Mouse (Mus musculus) limb, embryonic 11.5 days (tissue): ENCODE data around the gene Nanog. TPM values are rescaled to one million over a fixed set of nuclear protein-coding genes. Genes with fewer than 3 reads are reported as not detected.

ENCODE experiments used
- ATAC-seq: fragments of 200-750 bp; cut with Nextera tagmentation; 2 replicates; pipeline ENCODE4 v1.8.0; 2017; ENCODE audit warnings: low read depth; ENCODE audit not compliant: insufficient number of reproducible peaks, low FRiP score, low TSS enrichment
- DNase-seq: peaks from one replicate; pipeline ENCODE4 v3.0.0-alpha.2; 2015; ENCODE audit warnings: low spot score
- H3K27ac ChIP-seq: fragments of 300-500 bp; sonication (generic); replicated peaks from 2 replicates; pipeline ENCODE4 v1.5.1; 2014; ENCODE audit warnings: low read depth, mild to moderate bottlenecking, low read length
- H3K27me3 ChIP-seq: fragments of 300-500 bp; sonication (generic); 2 replicates; pipeline ENCODE4 v1.6.1; 2014; ENCODE audit warnings: mild to moderate bottlenecking, low read length, mixed read lengths; ENCODE audit not compliant: control insufficient read depth, insufficient read depth
- H3K36me3 ChIP-seq: fragments of 300-500 bp; sonication (generic); 2 replicates; pipeline ENCODE4 v1.6.1; 2014; ENCODE audit warnings: mild to moderate bottlenecking, low read length, moderate library complexity, mixed read lengths; ENCODE audit not compliant: control insufficient read depth, insufficient read depth
- H3K4me1 ChIP-seq: fragments of 300-500 bp; sonication (generic); 2 replicates; pipeline ENCODE4 v1.6.1; 2014; ENCODE audit warnings: low read length, mixed read lengths; ENCODE audit not compliant: control insufficient read depth, insufficient read depth
- H3K4me2 ChIP-seq: fragments of 300-500 bp; sonication (generic); 2 replicates; pipeline ENCODE4 v1.6.1; 2014; ENCODE audit warnings: low read depth, mild to moderate bottlenecking, moderate library complexity; ENCODE audit not compliant: severe bottlenecking
- H3K4me3 ChIP-seq: fragments of 300-500 bp; sonication (generic); 2 replicates; pipeline ENCODE4 v1.5.1; 2014; ENCODE audit warnings: low read depth, low read length
- H3K9ac ChIP-seq: fragments of 300-500 bp; sonication (generic); 2 replicates; pipeline ENCODE4 v1.6.1; 2014; ENCODE audit warnings: mild to moderate bottlenecking, low read length
- H3K9me3 ChIP-seq: fragments of 300-500 bp; sonication (generic); 2 replicates; pipeline ENCODE4 v1.6.1; 2016; ENCODE audit warnings: low read length; ENCODE audit not compliant: control insufficient read depth
- WGBS: fragments of 180-500 bp; shearing (Covaris S2); extraction: QIAGEN DNeasy Blood & Tissue Kit; methylation state at CpG from one replicate; pipeline ENCODE4 v1.1.7; 2014; 5-methylcytosine and 5-hydroxymethylcytosine counted together
- polyA plus RNA-seq: library from polyadenylated mRNA; unstranded; fragments of >200 nt; fragmentation: Nextera tagmentation; extraction: Ambion mirVana; gene quantifications from 2 replicates; pipeline ENCODE4 v1.2.1, GENCODE M21; 2014

Nanog gene
- polyA plus RNA-seq, 1 experiment from 2014 or later, result 0.07 TPM

GRCm38 (mm10) chr6:122668823-122669222 is 38.5 kb upstream of the Nanog start:
- DNase-seq, result no peak
- ATAC-seq, result peak; percentile 52; the same call in 1 of the 2 replicates
- H3K4me1 ChIP-seq, result no peaks in the 10 kb centered on the region
- WGBS, result 87% methylated on average over 5 of the region's 5 CpGs
- H3K27ac ChIP-seq, result no peak overlapping the region
- H3K4me2 ChIP-seq, result no peak overlapping the region
- H3K9me3 ChIP-seq, result no peaks in the 10 kb centered on the region
- no peak overlapping the region for H3K4me3 ChIP-seq
- no peak overlapping the region for H3K9ac ChIP-seq
- no peaks in the 10 kb centered on the region for H3K27me3 ChIP-seq
- no peaks in the 10 kb centered on the region for H3K36me3 ChIP-seq

GRCm38 (mm10) chr6:122669406-122670200 is 37.7 kb upstream of the Nanog start:
- no peaks in the 10 kb centered on the region for H3K4me1 ChIP-seq
- peak overlapping the region; percentile 27 for H3K4me3 ChIP-seq
- peak overlapping the region; percentile 49; the same call in 1 of the 2 replicates for H3K4me2 ChIP-seq
- DNase-seq (peak; percentile 99), ATAC-seq (peak; percentile 83)
- 10% methylated on average over 19 of the region's 19 CpGs for WGBS
- no peaks in the 10 kb centered on the region for H3K36me3 ChIP-seq
- no peaks in the 10 kb centered on the region for H3K9me3 ChIP-seq
- H3K9ac ChIP-seq, result peak overlapping the region; percentile 37; the same call in 1 of the 2 replicates
- no peaks in the 10 kb centered on the region for H3K27me3 ChIP-seq
- no peak overlapping the region for H3K27ac ChIP-seq

GRCm38 (mm10) chr6:122670201-122670551 is 37.1 kb upstream of the Nanog start:
- Histone ChIP-seq H3K4me2 (peak overlapping the region; percentile 49; the same call in 1 of the 2 replicates), H3K27me3 (no peaks in the 10 kb centered on the region), H3K27ac (no peak overlapping the region), H3K36me3 (no peaks in the 10 kb centered on the region), H3K9me3 (no peaks in the 10 kb centered on the region), H3K4me3 (no peak overlapping the region; the same call in 1 of the 2 replicates), H3K4me1 (no peaks in the 10 kb centered on the region), H3K9ac (peak overlapping the region; percentile 13; the same call in 1 of the 2 replicates)
- peak; percentile 44 for DNase-seq
- WGBS, result 32% methylated on average over 10 of the region's 10 CpGs
- ATAC-seq, result no peak

- H3K4me1 ChIP-seq, result no peaks in the 10 kb centered on the region
Measured at GRCm38 (mm10) chr6:122670841-122671240, 36.4 kb upstream of the Nanog start.

GRCm38 (mm10) chr6:122672746-122673145 is 34.5 kb upstream of the Nanog start:
- Histone ChIP-seq H3K9me3 (no peaks in the 10 kb centered on the region), H3K4me1 (no peaks in the 10 kb centered on the region), H3K4me2 (no peak overlapping the region), H3K27ac (no peak overlapping the region), H3K4me3 (no peak overlapping the region), H3K36me3 (no peaks in the 10 kb centered on the region), H3K9ac (no peak overlapping the region), H3K27me3 (no peaks in the 10 kb centered on the region)
- DNase-seq, result no peak
- ATAC-seq, result no peak
- 66% methylated on average over 8 of the region's 8 CpGs for WGBS

More at GRCm38 (mm10) chr6:122670841-122671240, 36.4 kb upstream of the Nanog start:
- H3K27ac ChIP-seq, result no peak overlapping the region
- H3K4me2 ChIP-seq, result no peak overlapping the region
- H3K9me3 ChIP-seq, result no peaks in the 10 kb centered on the region
- no peaks in the 10 kb centered on the region for H3K36me3 ChIP-seq
- H3K9ac ChIP-seq, result no peak overlapping the region
- H3K27me3 ChIP-seq, result no peaks in the 10 kb centered on the region
- ATAC-seq (no peak), DNase-seq (no peak)
- WGBS, result 93% methylated on average over 4 of the region's 4 CpGs
- no peak overlapping the region for H3K4me3 ChIP-seq

GRCm38 (mm10) chr6:122682646-122683045 is 24.6 kb upstream of the Nanog start:
- H3K27ac ChIP-seq, result no peak overlapping the region
- ATAC-seq, result no peak
- no peaks in the 10 kb centered on the region for H3K9me3 ChIP-seq
- no peak overlapping the region for H3K4me2 ChIP-seq
- H3K27me3 ChIP-seq, result no peaks in the 10 kb centered on the region
- no peak overlapping the region for H3K4me3 ChIP-seq
- no peaks in the 10 kb centered on the region for H3K4me1 ChIP-seq
- DNase-seq, result no peak
- H3K36me3 ChIP-seq, result no peaks in the 10 kb centered on the region
- H3K9ac ChIP-seq, result no peak overlapping the region
- 92% methylated on average over 3 of the region's 3 CpGs for WGBS

GRCm38 (mm10) chr6:122686709-122687108 is 20.6 kb upstream of the Nanog start:
- ATAC-seq, result no peak

GRCm38 (mm10) chr6:122689411-122690055 is 17.8 kb upstream of the Nanog start:
- DNase-seq (no peak), ATAC-seq (no peak)
- H3K36me3 ChIP-seq, result no peaks in the 10 kb centered on the region
- H3K4me2 ChIP-seq, result no peak overlapping the region
- H3K27me3 ChIP-seq, result no peaks in the 10 kb centered on the region
- H3K27ac ChIP-seq, result no peak overlapping the region
- no peaks in the 10 kb centered on the region for H3K4me1 ChIP-seq
- no peaks in the 10 kb centered on the region for H3K9me3 ChIP-seq
- H3K9ac ChIP-seq, result no peak overlapping the region
- 83% methylated on average over 6 of the region's 6 CpGs for WGBS
- H3K4me3 ChIP-seq, result no peak overlapping the region

More at GRCm38 (mm10) chr6:122686709-122687108, 20.6 kb upstream of the Nanog start:
- no peak for DNase-seq
- 89% methylated on average over 13 of the region's 13 CpGs for WGBS
- no peak overlapping the region for H3K27ac ChIP-seq
- H3K4me3 ChIP-seq, result no peak overlapping the region
- H3K4me1 ChIP-seq, result no peaks in the 10 kb centered on the region
- H3K9ac ChIP-seq, result no peak overlapping the region
- H3K4me2 ChIP-seq, result no peak overlapping the region
- no peaks in the 10 kb centered on the region for H3K9me3 ChIP-seq
- H3K36me3 ChIP-seq, result no peaks in the 10 kb centered on the region
- no peaks in the 10 kb centered on the region for H3K27me3 ChIP-seq
